Mouse (Mus musculus) E14TG2a.4 (cell line): ENCODE results near the gene Hivep2.

ENCODE experiments used
- CTCF ChIP-seq: conservative IDR thresholded peaks from 2 replicates; pipeline ENCODE4 v1.5.1; 2014; ENCODE audit warnings: low read length
- NANOG ChIP-seq: IDR thresholded peaks from 2 replicates; pipeline ENCODE4 v1.6.1; 2014; ENCODE audit warnings: borderline replicate concordance, low read length, mixed read lengths
- POU5F1 ChIP-seq: IDR thresholded peaks from 2 replicates; pipeline ENCODE4 v1.6.1; 2014; ENCODE audit warnings: low read length, borderline replicate concordance

DNA sequence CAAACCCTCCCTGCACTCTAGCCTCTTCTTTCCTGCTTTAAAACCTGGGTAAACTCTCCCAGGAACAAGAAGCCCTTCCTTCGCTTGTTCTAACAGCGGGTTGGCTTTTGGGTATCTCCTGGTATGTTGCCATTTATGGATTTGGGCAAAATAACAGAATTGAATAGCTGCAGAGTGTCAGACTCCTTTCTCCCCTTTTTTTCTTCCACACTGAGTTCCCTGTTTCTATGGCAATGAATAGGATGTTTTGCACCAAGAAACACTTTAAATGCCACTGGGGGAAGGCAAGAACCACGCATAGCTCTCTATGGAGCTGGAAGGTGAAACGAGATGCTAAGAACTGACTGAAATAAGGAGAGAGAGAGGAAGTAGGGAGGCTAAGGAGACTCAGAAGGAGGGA, 227.8 kb downstream of the Hivep2 start:
- no peak for TF ChIP-seq CTCF
- TF ChIP-seq POU5F1 = no peak
- no peak for TF ChIP-seq NANOG
